Mouse (Mus musculus) forebrain, embryonic 11.5 days (tissue): ENCODE measurements around the gene Ccdc32. TPM values are rescaled to one million over a fixed set of nuclear protein-coding genes. Genes with fewer than 3 reads are reported as not detected.
"Not testable (repeated sequence)": the region's sequence is repeated elsewhere in the genome, so short reads cannot be mapped to it uniquely, and the experiment has no call there.

Source experiments
- ATAC-seq: fragments of 200-750 bp; cut with Nextera tagmentation; replicated peaks from 2 replicates; pipeline ENCODE4 v1.8.0; 2017; ENCODE audit warnings: moderate TSS enrichment; ENCODE audit not compliant: low FRiP score
- DNase-seq: peaks from one replicate; pipeline ENCODE4 v3.0.0-alpha.2; 2017; ENCODE audit warnings: low spot score
- H3K27ac ChIP-seq: fragments of 300-500 bp; sonication (generic); 2 replicates; pipeline ENCODE4 v1.5.1; 2014; ENCODE audit warnings: low read depth, low read length
- H3K27me3 ChIP-seq: fragments of 300-500 bp; sonication (generic); 2 replicates; pipeline ENCODE4 v1.6.1; 2014; ENCODE audit warnings: mild to moderate bottlenecking, low read length, mixed read lengths; ENCODE audit not compliant: control insufficient read depth, insufficient read depth
- H3K36me3 ChIP-seq: fragments of 300-500 bp; sonication (generic); 2 replicates; pipeline ENCODE4 v1.6.1; 2014; ENCODE audit warnings: mild to moderate bottlenecking, low read length, moderate library complexity, mixed read lengths; ENCODE audit not compliant: control insufficient read depth, insufficient read depth
- H3K4me1 ChIP-seq: fragments of 300-500 bp; sonication (generic); replicated peaks from 2 replicates; pipeline ENCODE4 v1.6.1; 2014; ENCODE audit warnings: low read length, mixed read lengths; ENCODE audit not compliant: control insufficient read depth, insufficient read depth
- H3K4me2 ChIP-seq: fragments of 300-500 bp; sonication (generic); 2 replicates; pipeline ENCODE4 v1.6.1; 2014; ENCODE audit warnings: low read depth, mild to moderate bottlenecking, low read length, moderate library complexity, mixed read lengths; ENCODE audit not compliant: severe bottlenecking
- H3K4me3 ChIP-seq: fragments of 300-500 bp; sonication (generic); 2 replicates; pipeline ENCODE4 v1.5.1; 2014; ENCODE audit warnings: low read depth, low read length
- H3K9ac ChIP-seq: fragments of 300-500 bp; sonication (generic); 2 replicates; pipeline ENCODE4 v1.6.1; 2014; ENCODE audit warnings: low read length
- H3K9me3 ChIP-seq: fragments of 300-500 bp; sonication (generic); 2 replicates; pipeline ENCODE4 v1.6.1; 2016; ENCODE audit warnings: low read length, mixed read lengths; ENCODE audit not compliant: control insufficient read depth
- WGBS: fragments of 180-500 bp; shearing (Covaris S2); extraction: QIAGEN DNeasy Blood & Tissue Kit; methylation state at CpG from one replicate; pipeline ENCODE4 v1.1.7; 2014; 5-methylcytosine and 5-hydroxymethylcytosine counted together
- polyA plus RNA-seq: library from polyadenylated mRNA; unstranded; fragments of >200 nt; fragmentation: Nextera tagmentation; extraction: Ambion mirVana; gene quantifications from 2 replicates; pipeline ENCODE4 v1.2.1, GENCODE M21; 2014

The Ccdc32 gene
- polyA plus RNA-seq, 1 experiment from 2014 or later = 22.1 TPM

DNA sequence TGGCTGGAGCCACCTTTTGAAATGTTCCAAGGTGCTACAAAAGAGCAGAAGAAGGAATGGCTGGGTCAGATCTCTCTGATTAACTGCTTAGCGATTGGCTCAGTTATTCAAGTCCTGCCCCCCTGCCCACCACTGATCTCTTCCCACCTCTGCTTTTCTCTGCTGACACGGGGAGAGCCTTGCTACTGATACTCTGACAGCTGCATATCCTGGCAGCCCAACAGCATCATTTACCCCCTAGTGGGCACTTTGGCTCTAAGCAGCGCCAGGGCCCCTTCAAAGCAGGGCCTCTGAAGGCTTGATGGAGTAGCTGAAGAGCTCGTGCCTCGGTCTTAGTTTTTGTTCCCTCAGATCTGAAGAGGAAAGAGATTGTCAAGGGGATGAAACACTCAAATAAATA is 10.1 kb downstream of the Ccdc32 start:
- H3K4me3 ChIP-seq = no peak overlapping the region
- 0 out of 2 replicates have a peak overlapping the region, but pooled peaks have one; percentile 3 for H3K27ac ChIP-seq
- no peaks in the 10 kb centered on the region for H3K27me3 ChIP-seq
- H3K4me1 ChIP-seq = no peaks in the 10 kb centered on the region; the same call in 1 of the 2 replicates
- peaks cover 12% of the 10 kb centered on the region for H3K36me3 ChIP-seq
- 19% methylated on average over 5 of the region's 5 CpGs for WGBS
- H3K9me3 ChIP-seq = peaks cover 3% of the 10 kb centered on the region; the same call in 1 of the 2 replicates
- peak; percentile 49 for DNase-seq
- H3K9ac ChIP-seq = no peak overlapping the region
- no peak overlapping the region for H3K4me2 ChIP-seq
- peak; percentile 61 for ATAC-seq

DNA sequence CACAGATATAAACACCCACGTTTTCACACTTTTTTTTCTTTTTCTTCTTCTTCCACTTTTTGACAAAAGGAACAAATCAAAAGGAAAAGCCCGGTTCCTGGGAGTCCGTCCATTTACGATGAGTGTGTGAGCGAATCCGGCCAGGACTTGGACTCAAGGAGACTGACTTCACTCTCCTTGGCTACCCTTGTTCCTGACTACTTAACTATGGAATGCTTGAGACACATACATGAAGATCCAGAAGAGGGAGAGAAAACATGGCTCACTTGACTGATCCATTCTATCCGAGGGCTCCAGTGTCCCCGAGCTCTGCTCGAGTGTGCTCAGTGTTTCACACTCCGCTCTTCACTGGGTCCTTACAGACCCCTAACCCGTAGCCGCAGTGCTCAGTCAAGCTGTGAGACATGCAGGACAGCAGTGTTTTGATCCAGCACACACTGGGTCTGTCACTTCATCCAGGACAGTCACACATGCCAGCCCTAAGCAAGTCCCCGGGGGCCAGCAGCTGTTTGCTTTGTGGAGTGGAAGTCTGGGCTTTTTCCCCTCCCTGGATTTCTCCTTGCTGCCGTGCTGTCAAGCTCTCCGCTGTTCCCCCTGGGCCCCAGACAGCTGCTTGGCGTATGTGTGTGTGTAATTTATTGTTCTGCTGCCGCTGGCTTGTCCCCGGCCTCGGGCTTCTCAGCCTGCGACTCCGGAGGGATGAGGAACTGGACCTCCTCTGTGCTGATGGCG is 10.6 kb downstream of the Ccdc32 start:
- H3K4me2 ChIP-seq = no peak overlapping the region
- peaks cover 3% of the 10 kb centered on the region; the same call in 1 of the 2 replicates for H3K9me3 ChIP-seq
- H3K36me3 ChIP-seq = peaks cover 12% of the 10 kb centered on the region
- H3K9ac ChIP-seq = no peak overlapping the region
- no peaks in the 10 kb centered on the region for H3K27me3 ChIP-seq
- 67% methylated on average over 22 of the region's 22 CpGs for WGBS
- no peak overlapping the region for H3K4me3 ChIP-seq
- ATAC-seq (peak; percentile 39), DNase-seq (peak; percentile 60)
- 0 out of 2 replicates have a peak overlapping the region, but pooled peaks have one; percentile 3 for H3K27ac ChIP-seq
- no peaks in the 10 kb centered on the region; the same call in 1 of the 2 replicates for H3K4me1 ChIP-seq

- Histone ChIP-seq H3K4me1 (no peaks in the 10 kb centered on the region; the same call in 1 of the 2 replicates), H3K4me2 (no peak overlapping the region), H3K27me3 (no peaks in the 10 kb centered on the region), H3K27ac (no peak overlapping the region), H3K9me3 (peaks cover 3% of the 10 kb centered on the region; the same call in 1 of the 2 replicates), H3K36me3 (peaks cover 12% of the 10 kb centered on the region), H3K4me3 (no peak overlapping the region), H3K9ac (no peak overlapping the region)
- WGBS = 87% methylated on average over 3 of the region's 3 CpGs
- ATAC-seq (no peak), DNase-seq (no peak)
Observed at GRCm38 (mm10) chr2:119017647-119018046, 11.5 kb downstream of the Ccdc32 start.

- not testable (repeated sequence) for H3K27me3 ChIP-seq, H3K9ac ChIP-seq, ATAC-seq, H3K4me1 ChIP-seq, H3K4me3 ChIP-seq, H3K27ac ChIP-seq, H3K9me3 ChIP-seq, H3K36me3 ChIP-seq, H3K4me2 ChIP-seq
- 86% methylated on average over 4 of the region's 4 CpGs for WGBS
- peak; percentile 30 for DNase-seq
Observed at GRCm38 (mm10) chr2:119016312-119016711, 12.9 kb downstream of the Ccdc32 start.

DNA sequence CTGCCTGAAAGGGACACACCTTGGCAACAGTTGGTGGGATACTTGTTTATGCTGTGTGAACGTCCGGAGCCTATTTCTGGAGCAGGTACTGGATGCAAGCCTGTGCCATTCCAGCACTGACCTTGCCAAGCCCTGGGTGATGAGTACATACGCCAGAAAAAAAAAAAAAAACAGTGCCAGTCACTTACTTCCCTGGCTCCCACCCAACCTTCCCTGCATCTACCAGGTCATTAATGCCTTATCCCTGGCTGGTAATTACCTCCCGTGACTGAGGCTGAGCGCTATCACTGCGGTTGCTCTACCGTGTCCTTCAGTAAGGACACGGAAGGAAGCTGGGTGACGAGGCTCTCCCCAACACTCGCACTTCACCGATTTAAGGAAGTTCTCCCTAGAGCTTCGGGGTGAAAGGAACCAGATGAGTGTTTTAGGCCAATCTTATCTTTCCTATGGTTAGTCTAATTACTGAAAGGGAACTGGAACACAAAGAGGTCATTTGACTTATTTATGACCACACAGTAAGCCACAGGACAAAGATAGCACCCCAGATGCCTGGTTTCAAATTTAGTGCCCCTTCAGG is 13.5 kb downstream of the Ccdc32 start:
- peaks cover 4% of the 10 kb centered on the region for H3K36me3 ChIP-seq
- H3K27ac ChIP-seq = no peak overlapping the region
- peaks cover 3% of the 10 kb centered on the region; the same call in 1 of the 2 replicates for H3K9me3 ChIP-seq
- no peak overlapping the region for H3K4me3 ChIP-seq
- no peak overlapping the region for H3K4me2 ChIP-seq
- no peak overlapping the region for H3K9ac ChIP-seq
- no peaks in the 10 kb centered on the region for H3K27me3 ChIP-seq
- no peaks in the 10 kb centered on the region; the same call in 1 of the 2 replicates for H3K4me1 ChIP-seq
- DNase-seq (peak; percentile 4), ATAC-seq (no peak)
- 86% methylated on average over 12 of the region's 12 CpGs for WGBS

- Histone ChIP-seq H3K9me3 (peaks cover 3% of the 10 kb centered on the region; the same call in 1 of the 2 replicates), H3K4me1 (no peaks in the 10 kb centered on the region; the same call in 1 of the 2 replicates), H3K36me3 (peaks cover 4% of the 10 kb centered on the region), H3K9ac (no peak overlapping the region), H3K4me2 (no peak overlapping the region), H3K27ac (no peak overlapping the region), H3K27me3 (no peaks in the 10 kb centered on the region), H3K4me3 (no peak overlapping the region)
- ATAC-seq (no peak), DNase-seq (peak; percentile 41)
- 83% methylated on average over 7 of the region's 7 CpGs for WGBS
Observed at GRCm38 (mm10) chr2:119014989-119015388, 14.2 kb downstream of the Ccdc32 start.

GRCm38 (mm10) chr2:119009376-119009775 is 19.8 kb downstream of the Ccdc32 start:
- no peaks in the 10 kb centered on the region for H3K27me3 ChIP-seq
- H3K27ac ChIP-seq = no peak overlapping the region
- ATAC-seq (no peak), DNase-seq (no peak)
- H3K9ac ChIP-seq = no peak overlapping the region
- H3K4me3 ChIP-seq = no peak overlapping the region
- no peaks in the 10 kb centered on the region for H3K9me3 ChIP-seq
- no peak overlapping the region for H3K4me2 ChIP-seq
- H3K36me3 ChIP-seq = no peaks in the 10 kb centered on the region
- 92% methylated on average over 2 of the region's 2 CpGs for WGBS
- H3K4me1 ChIP-seq = no peaks in the 10 kb centered on the region

GRCm38 (mm10) chr2:119006886-119007285 is 22.3 kb downstream of the Ccdc32 start:
- 86% methylated on average over 7 of the region's 7 CpGs for WGBS

More at GRCm38 (mm10) chr2:119006886-119007285, 22.3 kb downstream of the Ccdc32 start:
- Histone ChIP-seq H3K9ac (no peak overlapping the region), H3K4me1 (no peaks in the 10 kb centered on the region), H3K4me2 (no peak overlapping the region), H3K27ac (no peak overlapping the region), H3K9me3 (no peaks in the 10 kb centered on the region), H3K27me3 (no peaks in the 10 kb centered on the region), H3K4me3 (no peak overlapping the region), H3K36me3 (no peaks in the 10 kb centered on the region)
- no peak for ATAC-seq
- DNase-seq = no peak
